Mouse (Mus musculus) adrenal gland, adult 18-20 months (tissue): ENCODE measurements around the gene Cish. TPM values are rescaled to one million over a fixed set of nuclear protein-coding genes. Genes with fewer than 3 reads are reported as not detected.

Experiments used
- DNase-seq, 2 experiments: peaks; one replicate each; pipeline ENCODE4 v3.0.0; 2021 to 2022; ENCODE audit warnings: low spot score in 2 of 2
- total RNA-seq, 2 experiments: library from RNA; stranded (reverse); gene quantifications; 1 replicate in 1 of 2; 2 replicates in 1 of 2; pipeline ENCODE4 v1.2.3; 2021

Gene Cish
- total RNA-seq, 2 experiments from 2014 or later = 7.9 to 9.9 TPM

DNA sequence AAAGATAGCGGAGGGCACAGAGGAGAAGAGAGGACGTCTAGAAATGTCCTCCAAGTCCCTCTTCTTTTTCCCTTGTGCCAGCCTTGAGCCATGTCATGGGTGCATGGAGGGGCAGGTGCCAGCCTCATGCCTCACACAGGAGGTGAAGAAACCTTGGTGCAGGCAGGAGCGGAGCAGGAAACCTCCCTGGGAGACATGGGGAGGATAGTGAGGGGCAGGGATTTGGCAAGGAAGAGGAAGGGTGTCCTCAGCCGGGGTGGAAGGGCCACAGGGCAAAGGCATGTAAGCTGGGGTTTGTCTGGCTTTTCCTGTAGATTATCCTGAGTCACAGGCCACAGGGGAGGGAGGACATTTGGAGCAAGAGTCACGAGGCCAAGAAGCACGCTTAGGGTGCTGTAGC, 48.2 kb downstream of the Cish start:
- no peak for DNase-seq

GRCm38 (mm10) chr9:107346081-107346480, 50.3 kb downstream of the Cish start:
- no peak for DNase-seq

DNA sequence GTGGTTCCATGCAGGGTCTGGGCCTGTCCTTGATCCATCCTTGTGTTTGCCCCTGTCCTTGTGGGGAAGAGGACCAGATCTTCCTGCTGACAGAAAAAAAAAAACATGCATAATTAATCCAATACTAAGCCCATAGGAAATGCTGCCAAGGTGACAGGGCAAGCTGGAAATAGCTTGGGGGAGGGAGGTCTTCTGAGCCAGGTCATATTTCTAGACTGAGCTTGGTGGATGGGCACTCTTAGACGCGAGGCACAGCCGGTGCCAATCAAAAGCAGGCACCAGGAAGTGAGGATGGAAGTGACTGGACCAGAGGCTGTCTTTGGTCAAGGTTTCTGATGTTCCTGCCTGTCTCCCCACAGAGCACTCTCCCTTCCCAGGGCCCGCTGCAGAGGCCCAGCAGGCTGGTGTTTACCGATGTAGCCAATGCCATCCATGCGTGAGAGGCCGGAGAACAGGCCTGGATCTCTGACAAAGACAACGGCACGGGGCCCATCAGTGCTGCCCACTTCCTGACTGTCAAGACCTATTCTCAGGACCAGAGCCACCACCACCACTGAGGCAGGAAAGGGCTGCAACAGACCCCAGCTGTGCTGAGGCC, 51.9 kb downstream of the Cish start:
- DNase-seq = no peak

GRCm38 (mm10) chr9:107349321-107349720, 53.5 kb downstream of the Cish start:
- DNase-seq = no peak

Other genes starting within 250 kb of the Cish start
- gene Dock3, start 64.1 kb upstream of the Cish start, total RNA-seq = 1 to 10 TPM; 3.1 to 3.7 TPM
- 10 to 100 TPM; 42.8 to 55.6 TPM for gene Mapkapk3, start 6.1 kb upstream of the Cish start, total RNA-seq
- gene Hemk1, start 42.3 kb downstream of the Cish start, total RNA-seq = 10 to 100 TPM; 12.9 to 17.4 TPM
- 1 to 10 TPM in 1 of 2 experiments, under 1 TPM in 1; 0.30 to 1.3 TPM for gene 6430571L13Rik, start 44.6 kb downstream of the Cish start, total RNA-seq
- gene Cacna2d2, start 103.6 kb downstream of the Cish start, total RNA-seq = 1 to 10 TPM; 5.8 to 6.9 TPM
- 10 to 100 TPM; 40.0 to 49.5 TPM for gene Tmem115, start 237.9 kb downstream of the Cish start, total RNA-seq
- 10 to 100 TPM; 12.8 to 20.2 TPM for gene Cyb561d2, start 246.2 kb downstream of the Cish start, total RNA-seq
- gene Nprl2, start 246.2 kb downstream of the Cish start, total RNA-seq = 10 to 100 TPM; 25.8 to 30.9 TPM